Mouse (Mus musculus) spleen, adult 18-20 months (tissue): ENCODE results near the gene Sln.

Experiments used
- DNase-seq, 2 experiments: peaks; one replicate each; pipeline ENCODE4 v3.0.0; 2022; ENCODE audit warnings: mixed read lengths in 2 of 2

Sln gene

DNA sequence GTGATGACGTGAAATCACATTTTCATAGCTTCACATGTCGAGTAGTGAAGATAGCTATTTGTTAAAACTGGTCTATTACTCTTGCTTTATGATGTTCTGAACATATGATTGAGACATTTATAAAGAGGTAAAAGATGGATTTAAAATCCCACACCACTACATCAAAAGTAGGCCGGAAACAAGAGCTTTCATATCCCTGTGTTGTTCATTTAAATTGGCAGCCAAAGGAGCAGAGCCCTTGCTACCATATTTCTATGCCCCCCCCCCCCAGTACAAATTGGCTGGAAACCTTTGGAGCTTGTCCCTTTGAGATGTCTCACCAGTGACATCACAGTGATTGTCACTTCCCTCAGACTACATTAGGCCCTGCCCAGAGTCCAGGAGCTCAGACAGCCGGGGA lies at the start of gene Sln:
Gene Sln (plus strand): TSS at position 301 of the 400 bp plus-strand sequence.
- DNase-seq, result no peak

DNA sequence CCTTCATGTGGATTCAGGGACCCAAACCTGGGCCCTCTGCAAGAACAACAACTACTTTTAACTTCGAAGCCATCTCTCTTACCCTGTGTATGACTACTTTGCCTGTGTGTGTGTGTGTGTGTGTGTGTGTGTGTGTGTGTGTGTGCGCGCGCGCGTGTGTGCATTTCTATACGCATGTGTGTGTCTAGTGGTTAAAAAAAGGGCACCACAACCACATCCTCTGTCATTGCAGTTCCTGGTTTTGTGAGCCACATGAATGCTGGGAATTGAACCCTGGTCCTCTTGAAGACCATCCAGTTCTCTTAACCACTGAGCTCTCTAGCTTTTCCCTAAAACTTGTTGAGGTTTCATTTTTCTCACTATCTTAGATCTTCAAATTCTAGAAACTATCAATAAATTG lies 47.0 kb upstream of the Sln start:
- DNase-seq, result no peak

DNA sequence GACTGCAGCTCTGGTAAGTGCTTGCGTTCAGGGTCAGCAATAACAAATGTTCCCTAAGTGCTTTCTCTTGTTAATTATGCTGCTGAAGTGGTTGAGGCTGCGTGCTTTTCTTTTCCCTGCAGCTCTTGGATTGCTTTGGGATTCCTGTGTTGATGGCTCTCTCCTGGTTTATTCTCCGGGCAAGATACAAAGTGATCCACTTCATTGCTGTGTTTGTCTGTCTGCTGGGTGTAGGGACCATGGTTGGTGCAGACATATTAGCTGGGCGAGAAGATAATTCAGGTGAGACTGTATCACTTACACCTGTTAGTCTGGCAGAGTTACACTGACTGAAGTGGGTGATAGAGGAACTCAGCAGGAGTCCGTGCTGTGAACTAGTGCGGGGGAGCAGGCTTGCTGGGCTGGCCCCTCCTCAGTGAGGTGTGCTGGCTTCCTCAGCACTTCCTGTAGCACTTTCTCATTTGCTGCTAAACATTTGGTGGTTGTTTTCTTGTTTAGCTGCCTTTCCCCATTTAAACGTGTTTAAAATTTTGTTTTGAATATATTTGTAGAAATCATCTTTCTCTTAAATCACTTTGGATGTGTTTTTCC lies 43.4 kb upstream of the Sln start:
- no peak for DNase-seq

DNA sequence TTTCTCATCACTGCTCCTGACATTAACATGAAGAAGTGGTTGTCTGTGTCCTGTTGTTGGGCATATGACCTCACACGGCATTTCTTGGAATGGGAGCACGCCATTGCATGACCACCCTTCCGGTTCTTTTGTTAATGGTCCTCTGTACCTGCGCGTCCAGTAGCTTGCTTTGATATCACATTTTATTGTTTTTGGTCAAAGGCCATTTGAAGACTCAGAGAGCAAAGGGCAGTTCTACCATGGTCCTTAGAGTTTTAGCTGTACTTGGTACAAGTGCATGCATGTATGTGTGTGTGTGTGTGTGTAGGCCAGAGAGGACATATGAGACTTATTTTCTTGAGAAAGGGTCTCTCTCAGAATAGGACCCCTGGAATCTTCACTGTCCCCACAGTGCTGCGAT lies 36.5 kb upstream of the Sln start:
- DNase-seq, result no peak

DNA sequence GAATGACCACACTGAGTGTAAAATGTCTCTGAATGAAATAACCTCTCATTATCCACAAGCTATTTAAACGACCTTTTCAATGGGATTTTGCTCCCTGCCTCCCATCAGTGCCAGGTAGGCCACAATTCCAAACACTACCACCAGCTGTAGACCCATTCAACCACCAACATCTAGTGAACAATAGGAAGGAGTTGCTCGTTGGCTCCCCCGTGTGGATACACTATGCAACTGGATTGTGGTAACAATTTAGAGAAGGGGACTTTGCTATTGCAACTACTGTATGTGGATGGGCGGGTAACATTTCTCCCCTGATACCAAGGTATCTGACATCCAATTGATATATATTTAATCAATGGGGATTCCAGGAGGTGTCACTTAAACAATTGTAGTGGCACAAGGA lies 31.2 kb upstream of the Sln start:
- peak; percentile 21 to 68 for DNase-seq

DNA sequence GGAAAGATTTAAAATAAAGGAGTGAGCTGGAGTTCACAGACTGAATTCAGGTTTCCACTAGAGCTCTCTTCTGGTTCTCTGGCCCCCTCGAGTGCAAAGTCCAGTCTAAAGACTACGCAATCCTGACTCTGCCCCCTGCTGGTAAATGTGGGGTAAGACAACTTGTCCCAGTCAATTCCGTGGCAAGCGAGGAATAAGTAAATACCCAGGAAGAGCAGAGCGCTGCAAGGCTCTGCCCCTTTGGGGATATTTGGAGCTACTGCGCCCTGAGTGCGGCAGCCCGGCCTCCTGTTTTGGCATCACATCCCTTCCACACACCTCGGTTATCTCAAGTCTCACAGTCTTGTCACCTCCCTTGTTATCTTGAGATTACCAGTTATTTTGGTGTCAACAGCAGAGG lies 24.6 kb upstream of the Sln start:
- DNase-seq, result no peak

DNA sequence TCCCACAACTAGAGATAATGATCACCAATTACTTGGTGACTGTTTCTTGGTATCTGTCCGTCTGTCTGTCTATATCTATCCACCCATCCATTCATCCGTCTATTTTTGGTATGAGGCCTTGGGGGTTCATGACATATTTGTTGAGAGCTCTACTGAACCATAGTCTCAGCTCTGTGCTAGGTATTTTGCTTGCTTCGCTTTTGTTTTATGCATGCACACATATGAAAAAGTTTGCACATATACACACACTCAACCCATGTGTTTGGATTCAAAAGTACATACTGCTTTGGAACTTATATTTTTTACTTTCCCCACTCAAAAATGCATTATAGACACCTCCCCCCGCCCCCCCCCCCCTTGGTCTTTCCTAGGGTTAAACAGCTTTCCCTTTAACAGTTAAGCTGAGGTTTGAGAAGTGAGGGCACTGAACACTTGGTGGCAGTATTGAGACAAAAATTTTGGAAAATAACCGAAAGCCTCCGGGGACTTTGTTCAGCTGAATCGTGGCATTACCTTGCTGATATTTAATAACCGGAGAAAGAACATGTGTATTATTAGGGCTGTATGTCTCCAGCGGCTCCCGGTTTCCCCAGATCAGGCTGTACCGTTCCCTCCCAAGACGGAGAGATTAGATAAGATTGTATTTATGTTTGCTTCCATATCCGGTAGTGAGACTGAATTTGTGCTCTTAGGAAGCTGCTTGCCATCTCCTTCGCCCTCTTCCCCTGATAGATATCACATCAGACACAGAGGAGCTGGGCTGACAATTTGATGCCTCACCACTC lies 20.7 kb upstream of the Sln start:
- DNase-seq, result peak in 1 of 2 experiments; percentile 9

DNA sequence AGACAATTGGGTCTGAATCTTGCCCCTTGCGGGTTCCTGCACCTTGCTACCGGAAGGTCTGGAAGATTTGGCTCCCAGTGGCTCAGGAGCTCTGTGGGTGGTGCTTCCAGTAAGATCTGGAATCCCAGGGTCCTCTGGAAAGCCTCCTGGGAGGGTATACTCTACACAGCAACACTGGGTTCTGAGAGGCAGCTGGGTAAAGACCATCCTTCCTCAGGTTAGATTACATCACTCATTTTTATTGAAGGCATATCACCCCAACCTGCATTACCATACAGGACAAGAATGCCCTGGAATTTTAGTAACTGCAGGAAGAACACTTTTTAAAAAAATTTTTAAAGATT lies 20.1 kb upstream of the Sln start:
- no peak for DNase-seq

DNA sequence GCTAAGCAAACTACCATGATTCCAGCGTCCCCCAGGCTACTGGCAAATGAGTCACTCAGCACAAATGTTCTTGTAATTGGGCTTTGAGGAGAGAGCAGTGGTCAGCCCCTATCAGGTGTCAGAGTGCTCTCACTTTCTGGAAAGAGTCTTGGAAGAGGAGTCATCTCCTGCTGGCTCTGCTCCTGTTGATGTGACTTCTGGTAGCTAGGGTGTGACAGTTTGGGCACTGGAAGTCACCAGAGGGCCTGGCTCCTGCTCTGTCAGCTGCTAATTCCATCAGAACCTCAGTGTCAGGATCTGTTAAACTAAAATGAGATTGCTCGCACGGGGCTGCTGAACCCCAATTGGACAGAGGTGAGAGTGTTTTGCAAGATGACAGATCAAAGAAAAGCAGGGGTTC lies 14.9 kb upstream of the Sln start:
- DNase-seq, result no peak

DNA sequence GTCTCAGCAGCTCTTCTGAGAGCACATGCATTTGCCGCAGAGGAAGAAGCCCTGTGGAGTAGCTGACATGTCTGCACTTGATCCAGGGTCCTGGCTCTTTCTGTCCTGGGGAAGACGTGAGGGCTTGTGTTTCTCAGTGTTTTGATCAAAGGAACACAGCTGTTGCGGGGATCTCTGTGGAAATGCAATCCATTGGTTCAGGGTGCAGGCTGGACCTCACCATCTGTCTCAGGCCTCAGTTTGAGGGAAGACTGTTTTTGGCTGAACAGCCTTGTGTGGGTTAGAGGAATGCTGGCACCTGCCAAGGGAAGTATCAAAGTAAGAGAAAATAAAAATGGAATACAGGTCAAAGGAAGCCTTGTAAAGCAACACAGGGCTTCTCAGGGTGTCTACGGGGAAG lies 14.0 kb upstream of the Sln start:
- no peak for DNase-seq

DNA sequence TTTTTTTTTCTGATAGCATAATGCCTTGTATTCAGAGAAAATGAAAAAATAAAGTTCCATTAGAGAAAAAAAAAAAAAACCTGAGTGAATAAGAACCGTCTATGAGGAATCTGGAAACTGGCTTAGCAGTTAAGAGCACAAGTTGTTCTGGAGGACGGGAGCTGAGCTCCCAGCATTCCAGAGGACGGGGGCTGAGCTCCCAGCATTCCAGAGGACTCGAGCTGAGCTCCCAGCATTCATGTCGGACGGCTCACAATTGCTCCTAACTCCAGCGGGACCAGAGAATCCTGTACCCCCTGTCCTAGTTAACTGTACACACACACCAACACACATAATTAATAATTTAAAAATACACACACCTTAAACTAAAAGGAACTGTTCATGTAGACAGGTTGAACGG lies 11.1 kb upstream of the Sln start:
- no peak for DNase-seq

DNA sequence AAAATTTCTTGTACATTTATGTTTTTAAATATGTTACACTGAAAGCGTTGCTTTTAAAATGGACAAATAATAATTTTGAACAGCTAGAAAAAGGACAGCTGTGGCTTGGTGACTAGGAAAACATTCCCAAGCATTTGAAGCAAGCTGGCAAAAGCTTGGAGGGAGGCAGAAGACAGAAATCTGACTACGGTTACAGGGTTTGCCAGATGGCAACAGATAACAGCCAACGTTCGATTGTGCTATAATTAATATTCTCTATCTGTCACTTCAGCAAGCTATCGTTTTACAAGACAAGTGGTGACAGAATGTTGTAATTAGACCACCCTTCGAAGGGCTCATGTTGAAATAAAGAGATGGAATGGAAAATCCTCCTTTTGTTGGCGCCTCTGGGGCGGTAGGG lies 1.4 kb upstream of the Sln start:
- DNase-seq, result no peak

DNA sequence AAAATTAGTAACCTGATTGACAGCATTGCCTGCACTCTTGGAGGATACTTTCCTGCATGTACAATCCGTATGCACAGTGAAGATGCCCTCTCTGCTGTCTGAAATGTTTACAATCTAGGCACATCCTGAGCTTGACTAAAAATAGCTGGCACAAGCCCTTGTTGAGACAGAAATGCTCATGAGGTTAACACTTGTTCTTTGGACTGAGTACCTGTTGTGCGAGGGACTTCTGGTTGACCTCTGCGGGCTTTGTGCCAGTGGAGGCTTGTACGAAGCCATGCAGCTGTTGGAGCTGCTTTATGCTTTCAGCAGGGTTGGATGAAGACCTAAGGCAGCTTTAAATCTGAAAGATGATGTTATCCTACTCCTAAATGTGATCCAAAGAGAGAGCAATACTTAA lies 2.2 kb downstream of the Sln start:
- no peak for DNase-seq

DNA sequence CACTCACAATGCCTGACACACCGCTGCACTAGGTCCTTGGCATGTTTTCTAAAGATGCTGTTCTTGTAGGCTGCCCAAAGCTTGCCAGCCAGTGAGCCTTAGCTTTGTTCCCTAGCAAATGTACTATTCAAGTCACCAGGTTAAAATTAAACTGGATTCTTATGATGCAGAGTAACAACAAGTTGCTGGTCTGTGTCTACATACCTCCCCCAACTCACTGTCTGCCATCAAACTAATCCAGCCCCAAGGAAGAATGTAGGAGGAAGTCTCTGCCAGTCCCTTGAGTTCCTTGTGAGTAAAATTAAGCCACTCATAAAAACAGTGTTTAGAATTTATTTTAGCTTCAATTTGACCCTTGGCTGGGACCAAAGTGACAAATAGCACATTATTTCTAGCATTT lies 3.7 kb downstream of the Sln start:
- no peak for DNase-seq

DNA sequence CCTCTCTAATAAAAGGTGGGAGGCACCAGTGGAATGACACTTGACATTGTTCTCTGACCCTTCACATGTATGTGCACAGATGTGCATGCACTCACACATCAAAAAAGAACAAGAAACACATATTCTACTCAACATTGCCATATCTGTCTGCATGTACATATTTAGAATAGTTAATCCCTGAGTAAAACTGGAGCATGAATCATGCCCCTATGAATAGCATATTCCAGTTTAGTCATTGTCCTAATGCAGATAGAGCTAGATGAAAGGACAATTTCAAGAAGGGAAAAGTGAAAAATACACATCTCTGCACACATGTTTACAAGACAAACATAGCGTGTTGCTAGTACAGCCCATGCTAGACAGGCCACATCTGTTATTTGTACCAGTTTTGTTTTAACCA lies 4.6 kb downstream of the Sln start:
- DNase-seq, result no peak

DNA sequence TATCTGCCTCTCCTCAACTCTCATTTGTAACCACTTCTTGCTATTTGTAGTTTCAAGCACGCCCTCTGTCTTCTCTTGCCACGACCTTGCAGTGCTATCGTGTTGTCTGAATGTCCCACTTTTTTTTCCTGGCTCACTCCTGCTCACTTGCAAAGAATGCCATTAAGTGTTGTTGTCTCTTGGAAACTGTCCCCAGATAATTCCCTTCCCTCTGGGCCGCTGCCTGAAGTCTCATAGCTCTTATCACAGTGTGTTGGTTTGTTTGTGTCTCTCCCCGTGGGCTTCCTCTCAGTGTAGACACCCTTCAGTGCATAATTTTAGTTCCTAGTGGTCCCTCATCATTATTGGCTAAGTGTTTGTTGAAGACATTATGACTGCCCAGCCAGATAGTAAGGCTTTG lies 7.9 kb downstream of the Sln start:
- DNase-seq, result no peak

DNA sequence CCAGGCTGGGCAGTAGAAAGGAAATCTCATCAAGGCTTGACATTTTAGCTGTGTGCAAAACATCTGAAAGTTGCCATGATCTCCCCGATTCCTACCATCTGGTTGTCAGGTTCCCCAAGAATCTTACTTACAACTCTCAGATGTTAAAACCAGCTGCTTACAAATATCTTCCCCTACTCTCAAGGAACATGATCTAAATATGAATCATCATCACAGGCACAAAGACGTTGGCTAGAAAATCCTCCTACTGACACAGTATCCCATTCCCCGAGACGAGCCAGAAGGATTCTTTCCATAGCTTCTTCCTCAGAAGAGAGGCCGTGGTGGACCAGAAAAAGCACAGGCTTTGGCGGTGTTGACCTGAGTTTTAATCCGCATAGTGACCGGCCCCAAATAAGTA lies 23.3 kb downstream of the Sln start:
- DNase-seq, result no peak

DNA sequence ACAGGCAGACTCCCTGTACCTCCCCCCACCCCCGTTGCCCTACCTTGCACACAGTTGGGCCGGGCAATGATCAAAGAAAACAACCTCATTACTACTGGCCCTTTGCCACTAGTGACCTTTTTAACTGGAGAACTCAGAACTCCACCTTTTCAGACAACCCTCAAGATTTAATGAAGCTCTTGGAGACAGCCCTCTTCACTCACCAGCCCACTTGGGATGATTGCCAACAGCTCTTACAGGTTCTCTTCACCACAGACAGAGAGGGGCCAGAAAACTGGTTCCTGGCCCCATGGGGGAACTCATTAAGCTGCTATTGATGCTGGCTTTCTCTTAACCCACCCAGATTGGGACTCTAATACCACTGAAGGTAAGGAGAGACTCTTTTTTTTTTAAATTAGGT lies 27.5 kb downstream of the Sln start:
- no peak for DNase-seq

DNA sequence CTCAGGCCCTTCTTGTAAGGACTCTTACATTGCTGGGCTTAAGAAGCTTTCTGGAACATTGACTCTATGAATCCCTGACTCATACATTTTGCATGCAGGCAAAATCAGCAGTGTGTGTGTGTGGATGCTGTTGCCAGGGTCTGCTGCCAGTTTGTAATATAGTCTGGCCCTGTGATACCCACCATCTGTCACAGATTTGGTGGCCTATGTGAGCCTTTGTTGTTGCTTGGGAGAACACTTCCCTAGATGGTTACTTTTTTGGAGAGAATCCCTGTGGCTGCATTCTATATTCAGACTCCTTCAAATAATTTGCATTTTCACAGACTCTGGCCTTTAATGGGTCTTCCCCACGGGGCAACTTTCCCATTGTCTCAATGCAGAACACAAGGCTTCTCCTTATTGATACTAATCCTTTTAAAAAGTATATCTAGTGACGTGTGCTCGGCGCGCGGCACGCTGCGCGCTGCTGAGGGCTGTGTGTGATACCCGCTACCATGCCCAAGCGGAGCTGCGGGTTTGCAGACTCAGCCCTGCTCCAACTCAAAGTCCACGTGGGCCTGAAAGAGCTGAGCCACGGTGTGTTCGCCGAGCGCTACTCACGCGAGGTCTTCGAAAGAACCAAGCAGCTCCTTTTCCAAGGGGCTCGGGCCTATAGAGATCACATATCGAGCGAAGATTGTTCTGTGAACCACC lies 33.8 kb downstream of the Sln start:
- no peak for DNase-seq

DNA sequence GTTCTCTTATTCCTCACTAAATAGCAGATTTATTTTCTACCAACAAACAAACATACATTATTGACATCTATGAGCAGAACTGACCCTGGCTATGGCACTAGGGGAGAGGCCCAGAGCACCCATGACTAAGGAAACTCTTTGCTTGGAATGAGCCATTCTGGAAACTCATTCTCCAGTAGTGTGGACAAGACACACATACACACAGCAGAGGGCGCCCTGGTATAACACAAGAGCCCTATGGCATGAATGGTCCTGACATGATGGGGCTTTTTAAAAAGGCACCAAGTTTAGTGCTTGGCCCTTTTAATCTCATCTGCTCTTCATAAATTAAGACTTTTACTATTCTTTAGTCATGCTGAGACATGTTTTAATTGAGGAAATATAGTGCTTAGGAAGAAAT lies 40.1 kb downstream of the Sln start:
- no peak for DNase-seq

DNA sequence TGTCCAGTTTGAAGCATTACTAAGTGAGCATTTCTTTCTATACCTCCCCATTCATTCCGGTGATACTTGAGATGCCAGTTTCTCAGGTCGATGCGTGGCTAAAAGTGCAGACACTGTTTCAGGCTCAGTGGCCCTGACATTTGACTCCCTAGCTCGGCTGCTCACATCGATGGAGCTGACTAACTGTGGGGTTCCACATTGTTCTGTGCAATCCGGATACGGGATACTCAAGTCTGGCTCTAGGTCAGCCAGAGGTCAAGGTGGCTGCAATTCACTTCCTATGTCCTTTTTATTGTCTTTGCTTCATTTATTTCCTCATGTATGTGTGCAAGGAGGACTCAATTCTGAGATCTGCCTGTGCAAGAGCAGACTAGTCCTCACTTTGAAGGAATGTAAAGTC lies 45.9 kb downstream of the Sln start:
- DNase-seq, result no peak

DNA sequence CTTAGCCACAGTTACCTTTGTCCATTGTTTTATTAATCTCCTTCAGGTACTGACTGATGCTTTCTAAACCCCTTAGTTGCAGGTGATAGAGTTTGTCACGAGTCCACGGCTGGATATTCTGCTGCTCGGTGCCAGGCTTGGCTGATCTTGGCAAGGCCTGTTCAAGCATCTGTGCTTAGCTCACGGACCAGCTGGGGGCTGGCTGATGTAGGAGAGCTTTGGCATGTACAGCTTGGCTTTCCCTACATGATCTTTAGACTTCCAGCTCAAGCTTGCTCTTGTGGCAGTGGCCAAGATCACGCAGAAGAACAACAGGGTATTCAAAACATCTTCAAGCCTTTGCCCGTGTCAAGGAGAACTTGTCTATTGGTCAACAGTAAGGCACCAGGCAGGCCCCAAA lies 49.9 kb downstream of the Sln start:
- no peak for DNase-seq

DNA sequence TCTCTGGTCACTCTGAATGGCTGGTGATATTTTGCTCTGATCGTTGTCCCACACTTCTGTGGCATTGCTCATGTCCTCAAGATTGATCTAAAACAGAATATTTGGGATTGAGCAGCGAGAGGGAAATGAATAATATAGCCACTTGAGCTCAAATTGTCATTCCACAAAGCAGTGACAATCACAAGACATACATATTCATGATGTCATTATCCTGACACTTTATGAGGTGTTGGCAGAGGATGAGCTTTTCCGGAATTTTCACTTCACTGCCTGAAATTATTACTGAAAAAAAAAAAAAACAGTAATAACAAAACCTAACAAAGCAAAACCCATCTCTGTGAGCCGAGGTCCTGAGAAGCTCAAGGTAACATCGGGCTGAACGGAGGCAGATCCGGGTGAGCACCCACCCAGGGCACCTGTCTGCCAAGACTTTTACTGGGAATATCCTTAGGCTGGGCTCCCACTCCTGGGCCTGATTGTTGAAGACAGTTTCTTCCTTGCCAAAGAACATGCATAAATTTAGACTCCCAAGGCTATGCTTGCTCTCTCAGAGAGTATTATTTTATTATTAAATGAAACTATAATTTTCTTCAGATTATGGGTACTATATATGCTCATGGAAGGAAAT lies 53.4 kb downstream of the Sln start:
- no peak for DNase-seq
